Mouse (Mus musculus) frontal cortex, postnatal 10 days (tissue): Measurements from ENCODE around the gene Fa2h.

ENCODE experiments used
- DNase-seq, 2 experiments: peaks; one replicate each; pipeline ENCODE4 v3.0.0; 2022; ENCODE audit warnings: low spot score in 2 of 2, mixed read lengths in 1 of 2

Fa2h gene

GRCm38 (mm10) chr8:111299821-111300568 is 93.6 kb downstream of the Fa2h start, which contains the start of gene Rfwd3:
TSS of gene Rfwd3 (minus strand) at chr8:111300222.
- DNase-seq = peak; percentile 97

- peak; percentile 17 to 39 for DNase-seq
These were observed 94.2 kb downstream of the Fa2h start for GRCm38 (mm10) chr8:111299363-111299820.

- DNase-seq = no peak
These were observed 95.6 kb downstream of the Fa2h start for GRCm38 (mm10) chr8:111298011-111298410.
